Mouse (Mus musculus) G1E (cell line): ENCODE data around the gene Ninj1.

Source experiments
- CTCF ChIP-seq: IDR thresholded peaks from 2 replicates; pipeline ENCODE4 v1.5.1; 2012; ENCODE audit warnings: low read depth, low read length, inconsistent platforms, mixed read lengths
- GATA1 ChIP-seq: IDR thresholded peaks from 2 replicates; pipeline ENCODE4 v1.6.1; 2012; ENCODE audit warnings: borderline replicate concordance, low read length, inconsistent platforms, mixed read lengths
- TAL1 ChIP-seq: conservative IDR thresholded peaks from 2 replicates; pipeline ENCODE4 v1.6.1; 2012; ENCODE audit warnings: low read depth, low read length, inconsistent platforms, mixed read lengths

DNA sequence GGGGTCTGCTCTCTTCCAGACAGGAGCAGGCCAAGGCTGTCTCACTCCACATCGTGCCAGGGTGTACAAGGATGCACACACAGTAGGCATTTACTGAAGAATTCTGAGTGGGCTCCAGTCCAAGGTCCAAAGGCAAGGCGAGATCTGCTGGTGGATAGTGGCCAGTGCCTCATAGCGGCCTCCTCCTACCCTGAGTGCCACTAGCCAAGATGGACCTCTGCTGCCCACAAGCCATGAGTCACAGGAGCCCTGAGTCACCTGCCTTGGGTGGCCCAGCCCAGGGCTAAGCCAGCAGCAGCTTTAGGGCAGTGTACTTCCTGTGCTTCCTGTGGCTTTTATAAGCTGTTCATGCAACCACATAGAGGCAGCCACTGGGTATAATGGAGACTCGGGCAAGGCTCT, 26.2 kb downstream of the Ninj1 start:
- no peak for TF ChIP-seq CTCF
- no peak for TF ChIP-seq GATA1
- TF ChIP-seq TAL1, result no peak
